Mouse (Mus musculus) kidney, adult 2 months (tissue): ENCODE data around the gene Sptan1.

Experiments used
- CTCF ChIP-seq: fragments of 200-500 bp; conservative IDR thresholded peaks from 2 replicates; pipeline ENCODE4 v1.5.1; 2011; ENCODE audit warnings: low read depth, mild to moderate bottlenecking, control low read depth, low read length, moderate library complexity, mixed read lengths; ENCODE audit not compliant: insufficient read depth, insufficient read length
- POLR2A ChIP-seq: fragments of 200-500 bp; IDR thresholded peaks from one replicate; pipeline ENCODE4 v1.6.1; 2011; ENCODE audit warnings: low read depth, low read length, control low read depth

DNA sequence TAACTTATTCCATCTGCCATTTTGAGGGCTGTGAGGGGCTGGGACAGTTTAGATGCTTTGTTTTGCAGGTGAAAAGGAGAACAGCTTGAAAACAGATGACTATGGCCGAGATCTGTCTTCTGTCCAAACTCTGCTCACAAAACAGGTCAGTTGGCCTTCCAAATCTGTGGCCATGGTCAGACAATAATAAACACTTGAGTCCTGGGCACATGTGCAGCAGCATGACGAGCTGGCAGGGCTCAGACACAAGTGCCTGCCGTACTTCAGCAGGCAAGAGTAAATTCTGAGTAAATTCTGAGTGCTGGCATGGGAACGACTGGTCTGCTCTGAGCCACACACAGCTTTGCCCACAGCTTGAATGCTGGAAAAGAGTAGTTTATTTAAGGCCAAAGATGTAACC lies 60.1 kb downstream of the Sptan1 start:
- TF ChIP-seq CTCF (no peak), POLR2A (no peak)
